Mouse (Mus musculus) adrenal gland, postnatal 4 days (tissue): ENCODE measurements around the gene Agtrap. TPM values are rescaled to one million over a fixed set of nuclear protein-coding genes. Genes with fewer than 3 reads are reported as not detected.

Source experiments
- total RNA-seq, 2 experiments: library from RNA; stranded (reverse); gene quantifications; 2 replicates each; pipeline ENCODE4 v1.2.3; 2021

The Agtrap gene
- total RNA-seq, 2 experiments from 2014 or later = 77.6 to 83.7 TPM

Other genes with a start within 250 kb of the Agtrap start
- 10 to 100 TPM; 29.6 to 29.9 TPM for gene Zfp933, start 239.7 kb downstream of the Agtrap start, total RNA-seq
- gene Miip, start 219.2 kb downstream of the Agtrap start, total RNA-seq = 10 to 100 TPM; 40.8 to 42.6 TPM
- 1 to 10 TPM; 7.6 to 8.2 TPM for gene Fv1, start 219.1 kb downstream of the Agtrap start, total RNA-seq
- 100 to 1,000 TPM; 140 to 144 TPM for gene Mfn2, start 183.3 kb downstream of the Agtrap start, total RNA-seq
- 10 to 100 TPM; 39.5 to 46.6 TPM for gene Plod1, start 151.3 kb downstream of the Agtrap start, total RNA-seq
- gene 2510039O18Rik, start 147.1 kb downstream of the Agtrap start, total RNA-seq = 10 to 100 TPM; 52.3 to 53.8 TPM
- gene Nppb, start 102.2 kb downstream of the Agtrap start, total RNA-seq = under 1 TPM; 0.39 to 0.56 TPM
- gene Nppa, start 87.3 kb downstream of the Agtrap start, total RNA-seq = not detected
- 10 to 100 TPM; 21.0 to 23.6 TPM for gene Clcn6, start 49.2 kb downstream of the Agtrap start, total RNA-seq
- gene Mthfr, start 49.0 kb downstream of the Agtrap start, total RNA-seq = 10 to 100 TPM; 47.0 to 56.6 TPM
- gene Mad2l2, start 42.4 kb upstream of the Agtrap start, total RNA-seq = 10 to 100 TPM; 24.0 to 24.6 TPM
- gene Draxin, start 42.7 kb upstream of the Agtrap start, total RNA-seq = 1 to 10 TPM in 1 of 2 experiments, under 1 TPM in 1; 0.42 to 1.0 TPM
- gene Fbxo6, start 64.1 kb upstream of the Agtrap start, total RNA-seq = 10 to 100 TPM; 28.2 to 32.8 TPM
- 10 to 100 TPM; 13.9 to 15.0 TPM for gene Fbxo44, start 72.5 kb upstream of the Agtrap start, total RNA-seq
- 1 to 10 TPM; 2.7 to 2.8 TPM for gene Fbxo2, start 72.6 kb upstream of the Agtrap start, total RNA-seq
- gene Disp3, start 199.9 kb upstream of the Agtrap start, total RNA-seq = 1 to 10 TPM in 1 of 2 experiments, under 1 TPM in 1; 0.95 to 1.2 TPM